Mouse (Mus musculus): Measurements from ENCODE around the gene Eif2ak3.
"Not testable (repeated sequence)": the region's sequence is repeated elsewhere in the genome, so short reads cannot be mapped to it uniquely, and the experiment has no call there.

Gene Eif2ak3

GRCm38 (mm10) chr6:70844002-70844804, at the start of gene Eif2ak3:
Eif2ak3 (plus strand) TSS chr6:70844515.
- peak; percentile 97 to 99 for DNase-seq

GRCm38 (mm10) chr6:70796940-70797339, 47.4 kb upstream of the Eif2ak3 start:
- DNase-seq: no peak

GRCm38 (mm10) chr6:70797581-70798251, 46.6 kb upstream of the Eif2ak3 start:
- DNase-seq: peak; percentile 70 to 71

- DNase-seq: peak; percentile 39 to 51
These were observed 39.7 kb upstream of the Eif2ak3 start for GRCm38 (mm10) chr6:70804632-70805031.

GRCm38 (mm10) chr6:70805267-70805666, 39.0 kb upstream of the Eif2ak3 start:
- peak; percentile 75 to 78 for DNase-seq

- DNase-seq: peak; percentile 68 to 78
These were observed 38.3 kb upstream of the Eif2ak3 start for GRCm38 (mm10) chr6:70805820-70806513.

GRCm38 (mm10) chr6:70806514-70806912, 37.8 kb upstream of the Eif2ak3 start:
- no peak for DNase-seq

GRCm38 (mm10) chr6:70810524-70810923, 33.8 kb upstream of the Eif2ak3 start:
- no peak for DNase-seq

GRCm38 (mm10) chr6:70811557-70812525, 32.5 kb upstream of the Eif2ak3 start:
- DNase-seq: peak; percentile 71 to 86

GRCm38 (mm10) chr6:70812526-70812895, 31.8 kb upstream of the Eif2ak3 start:
- DNase-seq: no peak

- DNase-seq: no peak
These were observed 30.2 kb upstream of the Eif2ak3 start for GRCm38 (mm10) chr6:70813921-70814628.

GRCm38 (mm10) chr6:70814629-70814950, 29.7 kb upstream of the Eif2ak3 start:
- no peak for DNase-seq

- DNase-seq: no peak
These were observed 28.8 kb upstream of the Eif2ak3 start for GRCm38 (mm10) chr6:70815471-70815870.

GRCm38 (mm10) chr6:70821566-70821965, 22.7 kb upstream of the Eif2ak3 start:
- DNase-seq: no peak

GRCm38 (mm10) chr6:70822386-70822910, 21.9 kb upstream of the Eif2ak3 start:
- DNase-seq: no peak

- not testable (repeated sequence) for DNase-seq
These were observed 21.0 kb upstream of the Eif2ak3 start for GRCm38 (mm10) chr6:70823277-70823676.

GRCm38 (mm10) chr6:70824085-70824986, 20.0 kb upstream of the Eif2ak3 start:
- DNase-seq: peak; percentile 80 to 87

GRCm38 (mm10) chr6:70824987-70825337, 19.4 kb upstream of the Eif2ak3 start:
- no peak for DNase-seq

GRCm38 (mm10) chr6:70829451-70829850, 14.9 kb upstream of the Eif2ak3 start:
- no peak for DNase-seq

GRCm38 (mm10) chr6:70830552-70830951, 13.8 kb upstream of the Eif2ak3 start:
- no peak for DNase-seq
